Mouse (Mus musculus) layer of hippocampus, adult 18-20 months (tissue): ENCODE data around the gene Mlycd. TPM values are rescaled to one million over a fixed set of nuclear protein-coding genes. Genes with fewer than 3 reads are reported as not detected.

ENCODE experiments used
- DNase-seq, 2 experiments: peaks; one replicate each; pipeline ENCODE4 v3.0.0; 2022; ENCODE audit warnings: low spot score in 2 of 2
- total RNA-seq, 2 experiments: library from RNA; stranded (reverse); gene quantifications; 2 replicates each; pipeline ENCODE4 v1.2.3; 2021

The Mlycd gene
- total RNA-seq, 2 experiments from 2014 or later, result 28.2 to 28.7 TPM

GRCm38 (mm10) chr8:119400904-119401303 is 6.2 kb downstream of the Mlycd start:
- no peak for DNase-seq

GRCm38 (mm10) chr8:119403912-119404311 is 9.2 kb downstream of the Mlycd start:
- no peak for DNase-seq

GRCm38 (mm10) chr8:119404648-119405047 is 10.0 kb downstream of the Mlycd start:
- DNase-seq, result no peak

GRCm38 (mm10) chr8:119408311-119408710 is 13.6 kb downstream of the Mlycd start:
- no peak for DNase-seq

- DNase-seq, result no peak
Observed at GRCm38 (mm10) chr8:119412037-119412734, 17.5 kb downstream of the Mlycd start.

- DNase-seq, result peak; percentile 72 to 88
Observed at GRCm38 (mm10) chr8:119412735-119413498, 18.2 kb downstream of the Mlycd start.

- DNase-seq, result no peak
Observed at GRCm38 (mm10) chr8:119413605-119414004, 18.9 kb downstream of the Mlycd start.

- DNase-seq, result no peak
Observed at GRCm38 (mm10) chr8:119420318-119420717, 25.6 kb downstream of the Mlycd start.

- no peak for DNase-seq
Observed at GRCm38 (mm10) chr8:119421603-119422122, 27.0 kb downstream of the Mlycd start.

GRCm38 (mm10) chr8:119422123-119422711 is 27.5 kb downstream of the Mlycd start:
- no peak for DNase-seq

- no peak for DNase-seq
Observed at GRCm38 (mm10) chr8:119423631-119424141, 29.0 kb downstream of the Mlycd start.

GRCm38 (mm10) chr8:119424199-119424733 is 29.6 kb downstream of the Mlycd start:
- no peak for DNase-seq

GRCm38 (mm10) chr8:119424740-119425139 is 30.1 kb downstream of the Mlycd start:
- DNase-seq, result no peak

- no peak for DNase-seq
Observed at GRCm38 (mm10) chr8:119425533-119425932, 30.9 kb downstream of the Mlycd start.

- no peak for DNase-seq
Observed at GRCm38 (mm10) chr8:119426069-119426735, 31.5 kb downstream of the Mlycd start.

GRCm38 (mm10) chr8:119427634-119428349 is 33.1 kb downstream of the Mlycd start:
- DNase-seq, result no peak

GRCm38 (mm10) chr8:119428350-119428740 is 33.7 kb downstream of the Mlycd start:
- DNase-seq, result no peak

GRCm38 (mm10) chr8:119428766-119429327 is 34.2 kb downstream of the Mlycd start:
- DNase-seq, result no peak

GRCm38 (mm10) chr8:119429552-119429951 is 34.9 kb downstream of the Mlycd start:
- DNase-seq, result no peak

GRCm38 (mm10) chr8:119430250-119430649 is 35.6 kb downstream of the Mlycd start:
- no peak for DNase-seq
